Mouse (Mus musculus) yolk sac, embryonic 10.5 days (tissue): ENCODE data around the gene Chid1.

ENCODE experiments used
- DNase-seq: peaks from one replicate; pipeline ENCODE4 v3.0.0-alpha.2; 2017; ENCODE audit warnings: low spot score

The Chid1 gene

GRCm38 (mm10) chr7:141558946-141559345 is 19.3 kb upstream of the Chid1 start:
- no peak for DNase-seq

DNA sequence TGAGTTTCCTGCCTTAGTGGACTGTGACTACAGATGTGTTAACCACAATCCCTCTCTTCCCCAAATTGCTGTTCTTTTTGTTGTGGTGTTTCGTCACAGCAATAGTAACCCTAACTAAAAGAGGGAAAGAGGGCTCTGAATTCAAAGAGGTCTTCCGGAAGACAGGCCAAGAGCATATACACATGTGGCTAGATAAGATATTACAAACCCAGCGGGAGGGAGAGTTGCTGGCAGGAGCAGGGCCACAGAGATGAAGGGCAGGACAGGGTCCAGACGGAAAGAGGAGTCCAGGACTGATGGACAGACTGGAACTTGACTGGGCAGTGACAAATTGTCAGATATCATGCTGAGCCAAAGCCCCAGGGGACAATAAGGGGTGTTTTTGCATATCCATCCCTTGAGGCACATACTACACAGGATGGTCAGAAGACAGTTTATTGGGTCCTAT is 18.7 kb upstream of the Chid1 start:
- no peak for DNase-seq

- no peak for DNase-seq
Observed at GRCm38 (mm10) chr7:141550464-141550863, 10.8 kb upstream of the Chid1 start.

DNA sequence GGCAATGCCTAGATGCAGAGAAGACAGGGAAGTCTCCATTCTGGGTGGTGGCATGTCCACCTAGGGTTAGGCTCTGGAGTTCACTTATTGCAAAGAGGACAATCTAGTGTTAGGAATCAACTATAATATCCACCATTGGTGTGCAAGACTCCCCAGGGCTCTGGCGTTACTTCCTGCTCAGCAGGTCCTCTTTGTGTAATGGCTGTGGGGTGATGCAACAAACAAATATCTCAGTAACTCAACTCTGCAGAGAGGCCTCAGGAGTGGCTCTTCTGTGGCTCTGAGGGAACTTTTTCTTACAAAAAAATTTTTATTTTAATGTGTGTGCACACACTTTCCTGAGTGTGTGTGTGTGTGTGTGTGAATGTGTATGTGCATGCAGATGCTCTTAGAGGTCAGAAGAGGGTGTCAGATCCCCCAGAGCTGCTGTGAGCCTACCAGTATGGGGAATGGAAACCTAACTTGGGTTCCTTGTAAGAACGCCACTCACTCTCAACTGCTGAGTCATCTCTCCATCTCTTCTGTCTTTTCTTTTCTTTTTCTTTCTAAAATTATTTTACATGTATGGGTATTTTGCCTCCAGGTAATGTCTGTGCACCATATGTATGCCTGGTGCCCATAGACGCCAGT is 9.9 kb upstream of the Chid1 start:
- DNase-seq = no peak

GRCm38 (mm10) chr7:141544654-141545053 is 5.0 kb upstream of the Chid1 start:
- no peak for DNase-seq

GRCm38 (mm10) chr7:141542588-141542987 is 2.9 kb upstream of the Chid1 start:
- no peak for DNase-seq

DNA sequence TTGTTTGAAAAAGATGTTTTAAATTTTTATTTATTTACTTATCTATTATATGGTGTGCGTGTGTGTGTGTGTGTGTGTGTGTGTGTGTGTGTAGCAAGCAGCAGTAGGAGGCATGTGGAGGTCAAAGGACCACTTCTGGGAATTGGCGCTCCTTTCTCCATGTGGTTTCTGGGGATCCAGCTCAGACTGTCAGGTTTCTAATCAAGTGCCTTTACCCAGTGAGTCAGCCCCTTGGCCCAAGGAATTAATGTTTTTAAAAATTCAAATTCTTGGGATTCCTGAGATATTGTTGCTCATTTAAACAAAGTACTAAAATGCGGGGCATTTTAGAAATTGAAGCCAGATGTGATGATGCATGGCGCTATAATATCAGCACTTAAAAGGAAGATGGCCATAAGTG is 2.0 kb upstream of the Chid1 start:
- no peak for DNase-seq

DNA sequence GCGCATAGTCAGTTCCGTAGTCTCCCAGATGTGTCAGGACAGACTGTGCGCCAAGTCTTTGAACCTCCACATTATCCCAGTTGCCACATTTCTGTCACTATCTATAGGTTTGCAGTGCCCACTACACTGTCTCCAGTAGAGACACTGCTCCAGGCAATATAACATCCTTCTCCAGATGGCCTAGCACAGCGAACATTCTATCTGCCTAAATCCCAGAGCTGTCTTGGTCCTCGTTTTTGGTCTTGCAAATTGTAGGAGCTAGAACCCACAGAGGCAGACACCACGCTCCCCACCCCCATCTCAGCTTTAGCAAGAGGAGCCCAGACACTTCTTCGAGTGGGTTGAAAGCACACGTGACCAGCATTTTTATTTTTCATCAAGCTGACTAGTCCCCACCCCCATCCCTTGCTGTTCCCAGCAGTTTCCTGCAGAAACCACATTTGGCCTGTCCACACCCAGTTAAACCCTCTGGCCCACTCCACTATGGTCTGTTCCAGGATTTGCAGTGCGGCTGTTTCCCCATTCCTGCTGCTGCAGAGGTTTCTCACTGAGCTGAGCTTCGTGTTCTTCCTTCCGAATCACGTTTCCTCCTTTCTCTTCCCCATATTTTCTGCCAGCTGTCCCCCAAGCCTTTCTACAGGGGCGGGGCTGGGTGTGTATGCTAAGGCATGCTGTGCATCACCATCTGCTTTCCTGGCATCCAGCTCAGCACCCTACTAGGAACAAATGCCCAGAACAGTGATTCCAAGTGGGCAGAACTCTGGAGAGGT is 840 bp upstream of the Chid1 start:
- peak; percentile 26 for DNase-seq

- DNase-seq = peak; percentile 23
Observed at GRCm38 (mm10) chr7:141538852-141539555, 653 bp downstream of the Chid1 start.

DNA sequence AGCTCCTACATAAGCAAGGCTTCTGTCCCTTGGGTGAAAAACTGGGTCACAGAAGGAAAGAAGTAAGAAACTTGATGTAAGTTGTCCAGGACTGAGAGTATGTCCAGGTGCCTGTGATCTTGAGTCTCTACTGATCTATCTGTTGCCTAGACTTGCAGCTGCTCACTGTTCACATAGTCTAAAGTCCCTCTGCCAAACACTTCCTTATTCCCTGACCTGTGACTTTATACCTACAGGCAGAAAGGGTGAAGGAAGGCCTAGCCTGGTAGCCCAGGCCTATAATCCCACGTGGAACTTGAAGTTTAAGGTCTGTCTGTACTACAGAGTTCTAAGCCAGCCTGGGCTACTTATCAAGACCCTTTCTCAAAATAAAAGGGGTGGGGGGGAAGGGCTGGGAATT is 4.1 kb downstream of the Chid1 start:
- no peak for DNase-seq

DNA sequence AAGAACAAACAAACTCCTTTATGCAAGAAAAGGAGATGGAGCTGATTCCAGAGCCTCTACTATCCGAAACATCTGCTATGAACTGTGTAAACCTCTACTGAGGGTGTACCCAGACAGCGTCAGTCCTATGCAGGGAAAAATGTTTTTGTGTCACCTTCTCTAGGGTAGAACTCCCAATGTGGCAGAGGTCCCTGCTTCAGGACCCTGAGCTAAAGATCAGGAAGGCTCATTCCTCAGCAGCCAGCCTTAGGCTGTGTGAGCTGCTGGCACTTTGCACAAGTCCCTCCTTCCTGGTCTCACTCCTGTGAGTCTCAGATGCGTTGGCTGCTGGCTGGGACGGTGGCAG is 14.1 kb downstream of the Chid1 start:
- no peak for DNase-seq

GRCm38 (mm10) chr7:141524760-141525579 is 14.7 kb downstream of the Chid1 start:
- DNase-seq = peak; percentile 50

- no peak for DNase-seq
Observed at GRCm38 (mm10) chr7:141524271-141524670, 15.4 kb downstream of the Chid1 start.

GRCm38 (mm10) chr7:141523007-141523406 is 16.6 kb downstream of the Chid1 start:
- no peak for DNase-seq

DNA sequence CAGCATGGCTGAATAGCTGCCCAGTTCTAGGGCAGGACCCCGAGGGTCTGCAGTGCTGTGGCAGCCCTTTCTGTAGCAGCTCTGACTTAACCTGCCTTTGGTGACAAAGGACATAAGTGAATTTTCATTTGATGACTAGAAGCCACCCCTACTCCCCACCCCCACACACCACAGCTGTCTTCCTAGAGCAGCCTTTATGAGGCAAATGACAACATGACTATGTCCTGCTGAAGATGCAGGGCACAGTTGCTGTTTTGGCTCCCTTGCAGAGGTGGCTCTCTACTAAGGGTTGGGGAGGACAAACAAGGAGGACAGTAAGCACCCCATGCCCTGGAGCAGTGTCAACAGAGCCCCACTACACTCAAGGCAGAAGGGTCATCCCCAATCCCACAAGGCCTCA is 19.9 kb downstream of the Chid1 start:
- no peak for DNase-seq

DNA sequence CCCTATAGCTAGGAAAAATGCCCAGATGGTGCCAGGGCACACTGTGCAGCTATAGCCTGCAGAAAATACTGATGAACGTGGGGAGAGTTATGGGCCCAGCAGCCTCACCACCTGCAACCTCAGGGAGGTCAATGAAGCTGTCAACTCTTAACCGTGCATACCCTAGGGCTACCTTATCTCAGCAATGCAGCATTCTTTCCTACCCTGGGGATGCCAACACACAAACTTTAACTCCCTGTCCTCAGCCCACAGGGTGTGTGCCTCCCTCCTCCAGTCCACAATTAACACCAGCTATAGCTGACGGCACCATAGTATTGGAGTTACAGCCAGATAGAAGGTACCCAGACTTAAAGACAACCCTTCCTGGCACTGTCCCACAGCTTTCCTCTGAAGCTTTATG is 20.7 kb downstream of the Chid1 start:
- no peak for DNase-seq

DNA sequence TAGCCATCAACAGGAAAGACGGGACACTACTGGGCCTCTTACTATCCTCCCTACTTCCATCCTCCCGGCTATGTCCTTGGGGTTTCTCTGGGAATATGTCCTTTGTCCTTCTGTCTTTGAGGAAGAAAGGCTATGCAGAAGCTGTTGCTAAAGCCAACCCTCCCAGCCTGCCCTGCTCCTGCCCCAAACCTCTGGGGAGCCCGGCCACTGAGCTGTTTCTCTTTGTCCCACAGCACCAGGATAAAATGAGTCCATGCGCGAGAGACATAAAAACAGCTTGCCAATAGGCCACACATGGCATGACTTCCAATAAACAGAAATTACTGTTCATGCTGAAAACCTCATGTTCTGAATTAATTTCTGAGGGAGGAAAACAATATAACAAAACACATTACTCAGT is 21.4 kb downstream of the Chid1 start:
- DNase-seq = no peak

DNA sequence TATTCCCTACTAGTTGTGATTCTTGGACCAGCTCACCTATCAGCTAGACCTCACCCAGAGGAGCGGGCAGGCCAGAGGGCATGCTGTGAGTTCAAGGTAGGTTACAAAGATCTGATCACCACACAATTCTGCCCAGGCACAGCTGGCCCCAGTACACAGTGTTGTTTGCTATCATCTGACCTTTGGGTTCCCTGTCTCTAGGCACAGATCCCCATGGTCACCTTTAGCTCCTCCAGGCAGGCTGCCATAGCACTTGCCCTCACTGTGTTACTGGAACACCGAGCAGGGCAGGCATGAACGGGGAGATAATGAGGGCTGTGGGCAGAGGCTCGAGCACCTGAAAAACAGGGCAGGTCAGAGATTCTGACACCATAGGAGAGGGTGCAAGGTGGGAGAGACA is 22.0 kb downstream of the Chid1 start:
- DNase-seq = no peak

DNA sequence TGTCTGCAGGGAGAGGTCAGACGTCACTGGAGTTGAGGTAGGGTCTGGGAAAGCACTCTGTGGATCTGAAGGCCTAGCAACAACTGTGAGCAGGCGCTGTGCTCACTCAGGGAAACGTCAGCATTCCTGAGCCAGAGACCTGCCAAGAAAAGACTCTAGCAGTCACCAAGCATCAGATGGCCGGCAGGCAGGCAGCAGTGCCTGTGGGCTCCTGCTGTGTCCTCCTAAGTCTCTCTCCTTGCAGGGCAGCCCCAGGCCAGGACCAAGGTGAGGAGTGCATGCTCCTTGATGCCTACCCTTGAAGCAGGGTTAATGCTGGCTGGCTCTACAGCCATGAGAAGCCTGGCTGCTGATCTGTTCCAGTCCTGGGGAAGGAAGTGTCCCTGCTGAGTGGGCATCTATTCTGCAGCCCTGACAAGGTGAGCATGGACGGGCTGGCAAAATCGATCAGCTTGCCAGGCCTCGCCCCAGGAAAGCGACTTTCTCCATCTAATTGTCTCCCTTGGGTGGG is 28.9 kb downstream of the Chid1 start:
- no peak for DNase-seq

GRCm38 (mm10) chr7:141510196-141510595 is 29.5 kb downstream of the Chid1 start:
- no peak for DNase-seq

DNA sequence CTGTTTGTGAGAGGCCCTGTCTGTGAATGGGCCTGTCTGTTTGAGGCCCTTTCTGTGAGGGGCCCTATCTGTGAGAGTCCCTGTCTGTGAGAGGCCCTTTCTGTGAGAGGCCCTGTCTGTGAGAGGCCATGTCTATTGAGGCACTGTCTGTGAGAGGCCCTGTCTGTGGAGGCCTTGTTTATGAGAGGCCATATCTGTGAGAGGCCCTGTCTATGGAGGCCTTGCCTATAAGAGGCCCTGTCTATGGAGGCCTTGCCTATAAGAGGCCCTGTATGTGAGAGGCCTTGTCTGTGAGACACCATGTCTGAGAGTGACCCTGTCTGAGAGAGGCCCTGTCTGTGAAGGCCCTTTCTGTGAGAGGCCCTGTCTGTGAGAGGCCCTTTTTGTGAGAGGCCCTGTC is 31.5 kb downstream of the Chid1 start:
- no peak for DNase-seq

- no peak for DNase-seq
Observed at GRCm38 (mm10) chr7:141506278-141506677, 33.4 kb downstream of the Chid1 start.
